Mouse (Mus musculus) cerebellum, adult 2 months (tissue): ENCODE data around the gene Hmga2. TPM values are rescaled to one million over a fixed set of nuclear protein-coding genes. Genes with fewer than 3 reads are reported as not detected.

Source experiments
- DNase-seq, 2 experiments: peaks; one replicate each; pipeline ENCODE4 v3.0.0; 2021
- H3K27ac ChIP-seq: fragments of 200-500 bp; 2 replicates; pipeline ENCODE4 v1.5.1; 2012; ENCODE audit warnings: low read length, control low read depth, inconsistent platforms; ENCODE audit not compliant: insufficient read depth
- H3K27me3 ChIP-seq: fragments of 200-500 bp; 2 replicates; pipeline ENCODE4 v1.6.1; 2012; ENCODE audit warnings: inconsistent platforms, mild to moderate bottlenecking, low read length, moderate library complexity; ENCODE audit not compliant: control insufficient read depth, insufficient read depth
- H3K4me1 ChIP-seq: fragments of 200-500 bp; 2 replicates; pipeline ENCODE4 v1.6.1; 2011; ENCODE audit warnings: low read length; ENCODE audit not compliant: control insufficient read depth, insufficient read depth
- H3K4me3 ChIP-seq: fragments of 200-500 bp; replicated peaks from 2 replicates; pipeline ENCODE3; 2011; ENCODE audit warnings: mild to moderate bottlenecking, low read depth, low read length, control low read depth; ENCODE audit not compliant: insufficient read depth
- CTCF ChIP-seq: fragments of 200-500 bp; IDR thresholded peaks from 2 replicates; pipeline ENCODE4 v1.5.1; 2011; ENCODE audit warnings: low read depth, mild to moderate bottlenecking, control low read depth, low read length, moderate library complexity, borderline replicate concordance; ENCODE audit not compliant: insufficient read depth
- POLR2A ChIP-seq: fragments of 200-500 bp; IDR thresholded peaks from 2 replicates; pipeline ENCODE4 v1.6.1; 2011; ENCODE audit warnings: low read length, control low read depth, borderline replicate concordance; ENCODE audit not compliant: insufficient read depth
- WGBS: fragments of 180-500 bp; shearing (Covaris S2); methylation state at CpG from one replicate; pipeline ENCODE4 v1.1.7; 2018; 5-methylcytosine and 5-hydroxymethylcytosine counted together
- polyA plus RNA-seq: library from polyadenylated mRNA; depleted of rRNA; stranded (reverse); fragments of >200 nt; gene quantifications from 2 replicates; pipeline ENCODE4 v1.2.3, GENCODE M21; 2012

Hmga2 gene
- polyA plus RNA-seq, 1 experiment = 0.05 TPM

GRCm38 (mm10) chr10:120422820-120423219 is 53.4 kb downstream of the Hmga2 start:
- DNase-seq = no peak
- no peaks in the 10 kb centered on the region for H3K4me1 ChIP-seq
- WGBS = 24% methylated on average over 4 of the region's 4 CpGs
- no peak overlapping the region for H3K27ac ChIP-seq
- peaks cover 3% of the 10 kb centered on the region; the same call in 1 of the 2 replicates for H3K27me3 ChIP-seq
- H3K4me3 ChIP-seq = no peak overlapping the region
- TF ChIP-seq CTCF = no peak
- no peak for TF ChIP-seq POLR2A

GRCm38 (mm10) chr10:120422050-120422449 is 54.2 kb downstream of the Hmga2 start:
- TF ChIP-seq POLR2A (no peak), CTCF (no peak)
- WGBS = 3% methylated on average over 10 of the region's 10 CpGs
- H3K4me3 ChIP-seq = no peak overlapping the region
- peaks cover 3% of the 10 kb centered on the region; the same call in 1 of the 2 replicates for H3K27me3 ChIP-seq
- H3K27ac ChIP-seq = no peak overlapping the region
- peak; percentile 62 to 81 for DNase-seq
- H3K4me1 ChIP-seq = no peaks in the 10 kb centered on the region

GRCm38 (mm10) chr10:120420971-120421629 is 55.2 kb downstream of the Hmga2 start:
- WGBS = 81% methylated on average over 15 of the region's 15 CpGs
- H3K27me3 ChIP-seq = peaks cover 3% of the 10 kb centered on the region; the same call in 1 of the 2 replicates
- H3K4me1 ChIP-seq = no peaks in the 10 kb centered on the region
- H3K4me3 ChIP-seq = no peak overlapping the region
- TF ChIP-seq CTCF (no peak), POLR2A (no peak)
- no peak overlapping the region for H3K27ac ChIP-seq
- no peak for DNase-seq

GRCm38 (mm10) chr10:120418738-120419523 is 57.3 kb downstream of the Hmga2 start:
- WGBS = 84% methylated on average over 16 of the region's 16 CpGs

GRCm38 (mm10) chr10:120418211-120418610 is 58.1 kb downstream of the Hmga2 start:
- Histone ChIP-seq H3K4me3 (no peak overlapping the region), H3K27ac (no peak overlapping the region), H3K27me3 (peaks cover 5% of the 10 kb centered on the region; the same call in 1 of the 2 replicates), H3K4me1 (no peaks in the 10 kb centered on the region)
- WGBS = 84% methylated on average over 7 of the region's 7 CpGs
- TF ChIP-seq POLR2A (no peak), CTCF (no peak)
- DNase-seq = no peak

More at GRCm38 (mm10) chr10:120418738-120419523, 57.3 kb downstream of the Hmga2 start:
- TF ChIP-seq POLR2A (no peak), CTCF (no peak)
- DNase-seq = no peak
- H3K4me3 ChIP-seq = no peak overlapping the region
- H3K27me3 ChIP-seq = peaks cover 5% of the 10 kb centered on the region; the same call in 1 of the 2 replicates
- no peaks in the 10 kb centered on the region for H3K4me1 ChIP-seq
- H3K27ac ChIP-seq = no peak overlapping the region

- WGBS = 57% methylated on average over 7 of the region's 7 CpGs
- Histone ChIP-seq H3K4me3 (no peak overlapping the region), H3K27ac (no peak overlapping the region), H3K4me1 (no peaks in the 10 kb centered on the region), H3K27me3 (peaks cover 2% of the 10 kb centered on the region; the same call in 1 of the 2 replicates)
- no peak for DNase-seq
- TF ChIP-seq CTCF (no peak), POLR2A (no peak)
Observed at GRCm38 (mm10) chr10:120417488-120418118, 58.7 kb downstream of the Hmga2 start.

- Histone ChIP-seq H3K27me3 (peaks cover 2% of the 10 kb centered on the region; the same call in 1 of the 2 replicates), H3K4me3 (no peak overlapping the region), H3K27ac (no peak overlapping the region), H3K4me1 (no peaks in the 10 kb centered on the region)
- no peak for DNase-seq
- 67% methylated on average over 5 of the region's 5 CpGs for WGBS
- TF ChIP-seq POLR2A = no peak
Observed at GRCm38 (mm10) chr10:120417116-120417487, 59.2 kb downstream of the Hmga2 start.

- TF ChIP-seq POLR2A (no peak), CTCF (no peak)
- DNase-seq = no peak
- Histone ChIP-seq H3K27ac (no peak overlapping the region), H3K4me3 (no peak overlapping the region), H3K27me3 (peaks cover 2% of the 10 kb centered on the region; the same call in 1 of the 2 replicates), H3K4me1 (no peaks in the 10 kb centered on the region)
- WGBS = 80% methylated on average over 12 of the region's 12 CpGs
Observed at GRCm38 (mm10) chr10:120416628-120417027, 59.6 kb downstream of the Hmga2 start.
